Mouse (Mus musculus): ENCODE measurements around the gene Ccn5. TPM values are rescaled to one million over a fixed set of nuclear protein-coding genes. Genes with fewer than 3 reads are reported as not detected.
A peak's percentile ranks its signal among the peaks of the same experiment; 100 is the strongest.

The Ccn5 gene
- 1 to 10 TPM in 1 of 2 experiments, under 1 TPM in 1; 0.80 to 1.6 TPM for total RNA-seq (2021)
- long read RNA-seq, experiment 1: 0 reads
- long read RNA-seq, experiment 2, partial matches to known transcripts: 0 of 1 reads
- long read RNA-seq, experiment 2, other reads (novel, unspliced or antisense): 0 of 1 reads

- DNase-seq: peak; percentile 86 to 90
Observed at GRCm38 (mm10) chr2:163820607-163821006, at the start of gene Ccn5. Gene Ccn5, plus strand, starts transcription at chr2:163820861.

- no peak for DNase-seq
Observed at GRCm38 (mm10) chr2:163776661-163777060, 44.0 kb upstream of the Ccn5 start.

- no peak for DNase-seq
Observed at GRCm38 (mm10) chr2:163777061-163777460, 43.6 kb upstream of the Ccn5 start.

GRCm38 (mm10) chr2:163778896-163779295 is 41.8 kb upstream of the Ccn5 start:
- DNase-seq: no peak

- no peak for DNase-seq
Observed at GRCm38 (mm10) chr2:163783368-163783767, 37.3 kb upstream of the Ccn5 start.

GRCm38 (mm10) chr2:163783901-163784300 is 36.8 kb upstream of the Ccn5 start:
- peak in 1 of 2 experiments; percentile 58 for DNase-seq

GRCm38 (mm10) chr2:163787086-163787485 is 33.6 kb upstream of the Ccn5 start:
- DNase-seq: no peak

GRCm38 (mm10) chr2:163787709-163788108 is 33.0 kb upstream of the Ccn5 start:
- peak; percentile 66 to 68 for DNase-seq

GRCm38 (mm10) chr2:163788484-163788883 is 32.2 kb upstream of the Ccn5 start:
- DNase-seq: peak; percentile 72 to 87

GRCm38 (mm10) chr2:163798411-163798810 is 22.2 kb upstream of the Ccn5 start:
- peak; percentile 72 to 84 for DNase-seq

GRCm38 (mm10) chr2:163800832-163801231 is 19.8 kb upstream of the Ccn5 start:
- DNase-seq: peak in 1 of 2 experiments; percentile 59

GRCm38 (mm10) chr2:163801406-163801805 is 19.3 kb upstream of the Ccn5 start:
- no peak for DNase-seq

GRCm38 (mm10) chr2:163803838-163804237 is 16.8 kb upstream of the Ccn5 start:
- no peak for DNase-seq

- DNase-seq: no peak
Observed at GRCm38 (mm10) chr2:163809166-163809565, 11.5 kb upstream of the Ccn5 start.

- DNase-seq: peak in 1 of 2 experiments; percentile 42
Observed at GRCm38 (mm10) chr2:163809704-163810103, 11.0 kb upstream of the Ccn5 start.

GRCm38 (mm10) chr2:163813077-163813476 is 7.6 kb upstream of the Ccn5 start:
- no peak for DNase-seq

GRCm38 (mm10) chr2:163814739-163815465 is 5.8 kb upstream of the Ccn5 start:
- no peak for DNase-seq

- peak in 1 of 2 experiments; percentile 84 for DNase-seq
Observed at GRCm38 (mm10) chr2:163823248-163823647, 2.6 kb downstream of the Ccn5 start.

- no peak for DNase-seq
Observed at GRCm38 (mm10) chr2:163823771-163824170, 3.1 kb downstream of the Ccn5 start.

- DNase-seq: no peak
Observed at GRCm38 (mm10) chr2:163825861-163826260, 5.2 kb downstream of the Ccn5 start.

- DNase-seq: no peak
Observed at GRCm38 (mm10) chr2:163826494-163826893, 5.8 kb downstream of the Ccn5 start.

GRCm38 (mm10) chr2:163831163-163831562 is 10.5 kb downstream of the Ccn5 start:
- DNase-seq: no peak

GRCm38 (mm10) chr2:163838043-163838442 is 17.4 kb downstream of the Ccn5 start:
- DNase-seq: peak; percentile 81 to 91

- DNase-seq: peak; percentile 74 to 88
Observed at GRCm38 (mm10) chr2:163839519-163839918, 18.9 kb downstream of the Ccn5 start.

Measured in heart, adult 18-20 months (tissue).